Mouse (Mus musculus) thymus, postnatal 25 days (tissue): ENCODE measurements at regions not wholly inside any gene's neighbourhood (a gene's known extent, or its start where the extent isn't known, plus 50 kb on each side); places are given as distances from the start of the nearest gene placed in this dataset.

ENCODE experiments used
- DNase-seq: peaks from one replicate; pipeline ENCODE4 v3.0.0; 2022

DNA sequence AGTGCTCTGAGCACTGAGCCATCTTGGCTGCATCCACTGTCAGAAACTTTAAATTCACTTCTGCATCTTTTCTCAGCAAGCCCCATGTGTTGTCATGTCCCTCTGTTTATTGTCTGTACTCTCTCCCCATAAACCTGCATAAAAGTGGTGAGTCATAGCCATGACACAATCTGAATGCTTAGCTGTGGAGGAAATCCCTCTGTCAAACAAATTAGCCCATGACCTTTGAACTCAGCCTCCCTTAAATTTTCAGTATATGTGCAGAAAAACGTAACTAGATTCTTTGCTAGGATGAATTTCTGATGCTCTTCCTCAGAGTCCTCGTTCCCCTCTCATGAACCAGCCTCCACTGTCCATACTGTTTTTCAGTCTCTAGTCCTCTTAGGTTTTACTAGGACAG, 337.4 kb upstream of the Meis1 start:
- no peak for DNase-seq

DNA sequence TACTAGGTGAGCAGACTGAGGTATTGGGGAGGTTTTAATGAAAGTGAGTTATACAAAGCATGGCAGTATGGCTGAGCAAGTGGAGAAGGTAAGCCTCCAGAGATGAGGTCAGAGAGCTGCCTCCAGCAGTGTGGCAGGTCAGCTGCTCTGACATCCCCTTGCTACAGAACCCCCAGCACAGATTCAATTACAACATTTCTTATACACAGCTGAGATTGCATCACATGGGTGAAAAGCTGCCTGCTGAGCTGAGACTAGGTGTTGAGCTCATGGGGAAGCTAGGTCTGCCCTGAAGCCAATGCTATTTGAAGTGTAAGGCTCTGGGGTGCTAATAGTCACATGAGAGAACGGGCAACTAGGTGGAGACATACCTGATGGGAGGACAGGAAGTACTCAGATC, 350.4 kb upstream of the Meis1 start:
- no peak for DNase-seq

DNA sequence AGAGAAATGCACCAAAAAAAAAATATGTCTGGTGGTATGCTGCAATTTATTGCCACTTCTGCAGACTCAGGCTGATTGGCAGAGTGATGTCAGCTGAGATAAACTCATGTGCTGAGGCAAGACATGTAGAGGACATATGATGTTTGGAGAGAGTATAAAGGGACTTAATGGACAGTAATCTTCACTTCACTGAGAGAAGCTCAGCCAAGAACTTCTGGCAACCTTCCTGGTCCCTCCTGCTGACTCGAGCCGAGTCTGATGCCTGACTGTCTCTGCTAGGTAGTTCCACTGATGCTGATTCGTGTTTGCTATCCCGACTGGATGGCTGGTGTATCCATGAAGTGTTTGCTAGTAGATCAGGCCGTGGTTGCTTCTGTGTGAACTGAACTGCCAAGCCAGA, 354.7 kb upstream of the Meis1 start:
- no peak for DNase-seq

DNA sequence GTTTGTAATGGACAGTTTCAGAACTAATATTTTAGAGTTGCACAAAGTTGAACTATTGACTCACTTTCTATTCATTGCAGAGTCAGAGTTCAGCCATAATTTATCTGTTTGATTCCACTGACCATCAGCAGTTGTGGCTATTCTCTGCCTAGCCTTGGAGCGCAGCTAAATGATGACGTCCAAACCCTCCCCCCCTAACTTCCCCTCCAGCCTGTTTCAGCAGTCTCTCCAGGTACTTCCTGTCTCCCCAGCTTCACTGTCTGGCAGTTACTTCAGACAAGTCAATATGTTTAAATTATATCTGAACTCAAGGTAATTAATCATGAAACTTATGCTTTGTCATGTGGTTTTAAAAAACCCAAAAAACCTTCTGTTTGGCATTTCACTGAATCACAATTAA, 362.1 kb upstream of the Meis1 start:
- DNase-seq = no peak

DNA sequence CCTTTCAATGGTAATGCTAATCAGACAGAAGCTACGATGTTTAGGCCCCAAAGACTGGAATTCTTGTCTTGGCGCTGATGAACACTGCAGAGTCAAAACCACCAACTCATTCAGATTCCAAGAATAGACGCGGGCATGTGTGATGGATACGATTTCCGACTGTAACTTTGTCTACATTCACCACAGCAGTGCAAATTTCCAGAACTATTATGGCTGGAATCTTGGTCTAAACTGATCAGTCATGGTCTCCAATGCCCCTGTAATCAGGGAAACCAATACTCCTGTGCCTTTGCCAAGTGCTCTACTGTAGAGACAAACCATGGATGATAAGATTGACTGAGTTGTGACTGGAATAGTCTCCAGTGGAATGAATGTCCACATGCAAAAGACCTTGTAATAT, 370.4 kb upstream of the Meis1 start:
- no peak for DNase-seq

DNA sequence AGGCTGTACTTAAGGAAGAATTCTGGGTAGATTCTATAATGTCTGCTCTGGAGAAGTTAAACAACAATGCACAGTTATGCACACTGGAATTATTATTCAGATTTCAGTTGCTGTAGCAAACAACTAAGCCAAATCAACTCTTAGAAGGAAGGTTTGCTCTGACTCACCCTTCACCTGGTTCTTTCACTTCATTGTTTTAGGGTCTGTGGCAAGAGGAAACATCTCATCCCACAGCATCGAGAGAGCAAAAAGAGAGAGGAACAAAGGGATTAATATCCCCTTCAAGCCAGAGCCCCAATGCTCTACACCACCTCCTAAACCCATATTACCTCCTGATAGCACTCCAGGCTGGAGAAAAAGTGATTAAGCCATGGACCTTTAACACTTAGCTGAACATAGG, 373.4 kb upstream of the Meis1 start:
- no peak for DNase-seq

DNA sequence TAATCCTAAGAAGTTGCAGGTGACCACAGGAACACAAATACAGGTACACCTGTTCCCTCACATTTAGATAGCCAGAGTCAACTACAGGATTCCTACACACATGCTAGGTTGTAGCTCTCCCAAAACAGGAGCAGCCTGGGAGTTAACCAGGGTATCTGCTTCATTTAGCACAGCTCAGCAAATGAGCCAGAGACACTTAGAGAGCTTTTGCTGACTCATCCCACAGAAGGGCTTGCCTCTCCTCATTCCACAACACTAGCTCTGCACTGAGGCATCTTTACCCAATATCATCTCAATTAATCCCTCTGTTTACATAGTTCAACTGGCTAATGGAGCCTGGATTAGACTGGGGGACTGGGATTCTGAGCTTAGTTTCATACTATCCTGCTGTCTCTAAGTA, 375.6 kb upstream of the Meis1 start:
- no peak for DNase-seq

DNA sequence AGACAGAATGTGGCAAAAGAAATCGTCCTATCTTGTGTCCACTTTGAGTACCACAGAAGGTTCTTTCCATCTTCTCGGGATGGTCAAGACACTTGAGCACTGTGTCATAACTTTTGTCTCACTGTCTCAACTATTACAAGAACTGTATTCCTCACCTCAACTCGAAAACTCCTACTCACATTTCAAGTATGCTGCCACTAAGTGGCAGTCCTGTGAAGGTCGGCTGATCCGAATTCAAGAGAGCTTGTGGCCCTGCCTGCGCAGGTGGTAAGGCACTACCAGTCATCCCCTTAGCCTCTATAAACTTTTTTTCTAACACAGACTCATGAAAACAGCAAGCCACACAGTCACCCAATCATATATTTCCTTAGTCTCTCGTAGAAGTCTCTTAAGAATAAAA, 381.6 kb upstream of the Meis1 start:
- no peak for DNase-seq

DNA sequence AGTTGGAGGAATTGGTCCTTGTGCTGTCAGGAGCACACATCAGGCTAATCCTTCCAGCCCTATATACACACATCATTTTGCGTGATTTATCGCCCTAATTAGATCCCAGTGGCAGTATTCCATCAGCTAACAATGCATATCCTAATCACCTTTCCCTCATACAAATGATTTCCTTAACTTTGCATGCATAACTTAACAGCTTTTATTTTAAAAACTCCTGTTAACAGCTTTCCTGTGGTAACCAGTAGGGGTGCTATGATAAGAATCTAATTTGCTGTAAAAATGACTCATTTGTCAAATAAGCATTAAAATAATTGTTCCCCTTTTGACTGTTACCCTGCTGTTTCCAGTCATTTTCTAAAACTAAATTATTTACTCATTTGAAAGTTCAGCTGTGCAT, 401.4 kb upstream of the Meis1 start:
- DNase-seq = no peak

DNA sequence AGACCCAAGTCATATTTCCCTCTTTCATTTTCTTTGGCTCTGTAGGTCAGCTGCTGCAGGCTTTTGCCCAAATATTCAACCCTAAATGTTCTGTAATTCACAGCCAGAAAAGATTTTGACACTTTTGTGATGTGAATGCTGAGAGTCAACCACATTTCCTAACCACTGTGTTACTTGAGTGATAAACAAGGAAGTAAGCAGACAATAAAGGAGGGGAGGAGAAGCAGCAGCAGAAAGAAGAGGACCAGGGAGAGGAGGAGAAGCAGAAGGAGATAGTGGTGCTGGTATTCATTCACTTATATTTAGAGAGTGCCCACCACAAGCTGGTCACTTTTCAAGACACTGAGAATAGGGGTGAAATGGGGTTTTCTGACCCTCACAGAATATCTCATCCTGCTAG, 404.5 kb upstream of the Meis1 start:
- DNase-seq = no peak

DNA sequence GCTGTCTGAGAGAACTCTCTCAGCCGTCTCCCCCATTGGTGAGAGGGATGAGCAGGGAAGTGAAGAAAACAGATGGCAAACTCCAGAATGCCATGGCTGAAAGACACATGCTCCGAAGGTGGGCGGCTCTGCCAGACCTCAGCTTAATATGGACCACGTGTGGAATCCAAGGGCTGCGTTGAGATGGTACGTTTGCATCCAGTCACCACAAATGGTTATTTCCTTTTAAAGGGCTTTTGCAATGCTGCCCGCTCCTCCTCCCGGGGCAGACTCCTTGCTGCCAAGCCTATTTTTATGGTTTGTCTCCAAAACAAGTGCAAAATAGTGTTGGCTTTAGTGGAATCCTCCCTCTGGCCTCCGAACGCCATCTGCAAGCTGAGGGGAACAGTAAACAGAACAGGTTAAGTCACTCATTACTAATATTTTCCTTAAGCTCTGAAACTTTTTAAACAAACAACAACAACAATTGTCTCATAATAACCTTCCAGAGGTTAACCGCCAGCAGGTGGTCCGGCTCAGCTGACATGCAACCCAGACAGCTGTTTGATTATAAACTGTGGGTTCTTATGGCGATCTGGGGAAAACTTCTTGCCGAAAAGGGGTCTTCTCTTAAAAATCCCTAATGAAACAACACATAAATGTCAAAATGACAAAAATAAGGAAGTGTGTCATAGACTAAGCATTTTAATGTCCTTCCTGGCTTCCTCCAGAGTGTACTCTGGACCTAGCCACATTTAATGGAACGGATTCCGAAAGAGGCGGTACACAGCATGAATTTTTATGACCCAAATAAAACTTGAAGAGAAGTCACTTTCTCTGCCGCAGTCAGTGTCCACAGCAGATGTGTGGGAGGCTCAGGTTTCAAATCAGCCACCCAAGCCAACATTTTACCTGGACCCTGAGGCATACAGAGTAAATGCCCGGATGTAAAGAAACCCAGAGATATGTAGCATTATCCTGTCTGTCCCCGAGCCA, 405.3 kb upstream of the Meis1 start:
- no peak for DNase-seq

DNA sequence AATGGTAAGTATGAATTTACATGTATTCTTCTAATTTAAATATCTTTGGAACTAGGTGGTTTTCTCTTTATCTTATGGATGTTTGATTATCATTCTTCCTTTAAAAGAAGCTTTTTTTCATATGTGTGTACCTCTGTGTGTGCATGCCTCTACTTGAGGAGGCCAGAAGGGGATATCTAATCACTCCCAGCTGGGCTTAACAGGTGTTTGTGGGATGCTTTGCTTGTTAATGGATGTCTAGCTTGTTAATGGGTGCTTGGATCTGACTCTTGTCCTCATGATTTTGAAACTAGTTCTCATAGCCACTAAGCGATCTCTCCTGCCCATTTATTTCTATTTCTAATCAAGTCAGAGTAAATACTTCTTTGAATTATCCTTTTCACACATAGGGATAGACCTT, 408.8 kb upstream of the Meis1 start:
- DNase-seq = no peak

DNA sequence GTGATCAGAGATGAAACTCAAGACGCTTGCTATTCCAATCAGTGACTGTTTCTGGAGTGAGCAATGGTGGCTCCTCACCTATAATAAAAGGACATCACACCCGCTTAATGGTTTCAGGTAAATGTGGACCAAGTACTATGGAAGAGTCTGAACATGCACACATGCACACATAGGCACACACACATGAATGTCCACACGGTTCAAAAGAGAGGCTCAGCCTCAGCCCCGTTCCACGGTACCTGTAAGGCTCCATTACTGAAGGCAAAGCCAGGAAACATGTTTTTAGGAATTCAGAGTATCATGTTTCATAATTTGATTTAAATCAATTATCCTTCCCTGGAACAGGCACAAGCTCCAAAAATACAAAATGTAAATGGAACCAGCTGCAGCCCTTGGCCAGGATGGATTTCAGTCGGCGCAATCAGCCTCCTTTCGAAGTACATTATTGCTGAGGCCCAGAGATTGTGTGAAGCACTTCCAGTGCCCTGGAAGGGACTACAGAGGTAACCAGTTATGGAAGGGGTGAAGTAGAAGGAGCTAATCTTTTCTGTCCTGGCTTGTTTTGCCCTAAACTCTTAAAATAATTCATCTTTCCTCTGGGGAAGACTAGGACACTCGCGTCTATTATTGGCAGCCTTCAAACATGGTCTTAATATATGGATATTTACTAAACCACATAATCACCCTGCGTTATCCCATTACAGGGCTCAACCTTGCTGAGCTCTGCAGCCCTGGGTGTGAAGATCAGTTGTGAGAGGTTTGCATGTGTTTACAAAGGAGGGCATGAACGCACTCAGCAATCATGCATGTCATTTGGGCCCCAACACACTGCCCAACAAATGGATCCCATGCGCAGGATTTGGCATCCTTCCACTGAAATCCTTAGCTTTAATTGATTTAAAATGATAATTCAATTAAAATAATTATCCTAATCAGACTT, 415.2 kb upstream of the Meis1 start:
- DNase-seq = no peak

DNA sequence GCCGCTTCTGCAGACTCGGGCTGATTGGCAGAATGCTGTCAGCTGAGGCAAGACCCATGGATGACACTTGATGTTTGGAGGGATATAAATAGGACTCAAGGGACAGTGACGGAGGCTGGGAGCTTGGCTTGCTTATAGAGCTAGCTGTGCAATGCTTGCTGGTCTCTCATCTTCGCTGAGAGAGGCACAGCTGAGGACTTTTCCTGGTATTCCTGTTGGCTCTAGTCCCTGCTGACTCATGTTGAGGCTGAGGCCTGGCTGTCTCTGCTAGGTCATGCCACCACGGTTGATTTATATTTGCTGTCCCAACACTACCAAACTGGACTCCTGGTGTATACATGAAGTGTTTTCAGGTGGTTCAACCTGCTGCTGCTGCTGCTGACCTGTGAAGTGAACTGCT, 419.6 kb upstream of the Meis1 start:
- DNase-seq = no peak

DNA sequence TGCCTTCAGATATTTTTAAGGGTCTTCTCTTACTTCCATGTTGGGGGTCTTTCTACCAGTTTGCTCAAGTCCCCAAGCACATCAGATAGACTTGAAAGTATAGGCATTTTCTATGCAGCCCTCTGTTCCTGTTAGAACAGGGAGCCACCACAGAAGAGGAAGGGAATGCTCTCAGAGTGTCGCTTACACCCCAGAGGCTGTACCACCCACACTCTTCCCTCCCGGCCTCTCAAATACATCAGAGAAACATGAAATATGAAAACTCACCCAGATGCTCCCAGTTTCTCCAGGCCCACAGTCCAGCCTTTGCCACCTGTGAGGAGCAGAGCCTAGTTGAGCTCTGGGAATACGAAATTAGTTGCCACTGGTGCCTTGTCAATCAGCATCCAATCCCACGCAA, 423.2 kb upstream of the Meis1 start:
- DNase-seq = no peak

DNA sequence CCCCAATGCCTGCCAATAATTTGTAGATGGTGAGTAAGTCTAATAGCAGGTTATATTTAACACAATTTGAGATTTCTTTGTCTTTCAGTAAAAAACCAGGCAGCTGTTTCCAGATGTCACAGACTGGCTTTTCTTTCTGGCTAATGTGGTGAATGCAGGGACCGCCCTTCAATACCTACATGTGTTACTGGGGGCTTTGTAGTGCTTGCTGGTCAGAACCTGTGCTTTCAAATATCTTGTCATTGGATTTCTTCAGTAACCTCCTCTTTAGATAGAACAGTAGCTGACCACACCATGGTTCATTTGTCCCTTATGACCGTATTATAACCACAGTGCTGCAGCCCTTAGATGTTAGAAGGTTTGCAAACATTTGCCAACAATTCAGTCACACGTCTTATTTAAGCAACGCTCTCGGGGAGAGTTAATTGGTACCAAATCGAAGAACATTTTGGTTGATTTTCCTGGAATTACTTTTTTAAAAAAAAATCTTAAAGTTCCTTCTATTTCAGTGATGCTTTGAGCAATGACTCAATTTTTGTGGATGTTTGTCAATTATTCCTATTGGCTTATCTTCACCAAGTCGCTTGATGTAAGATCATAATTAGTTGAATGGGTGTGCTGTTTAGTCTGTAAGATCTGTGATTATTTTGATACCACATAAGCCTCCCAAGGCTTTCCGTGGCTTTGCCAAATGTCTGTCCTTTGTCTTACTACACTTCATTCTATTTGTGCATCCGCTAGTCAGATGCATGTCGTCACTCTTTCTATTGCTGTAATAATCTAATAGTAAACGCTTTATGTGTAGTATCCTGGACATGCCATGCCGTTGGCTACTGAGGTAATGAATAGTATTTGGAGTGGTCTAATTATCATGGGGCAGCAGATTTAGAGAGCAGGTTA, 436.9 kb upstream of the Meis1 start:
- DNase-seq = no peak

DNA sequence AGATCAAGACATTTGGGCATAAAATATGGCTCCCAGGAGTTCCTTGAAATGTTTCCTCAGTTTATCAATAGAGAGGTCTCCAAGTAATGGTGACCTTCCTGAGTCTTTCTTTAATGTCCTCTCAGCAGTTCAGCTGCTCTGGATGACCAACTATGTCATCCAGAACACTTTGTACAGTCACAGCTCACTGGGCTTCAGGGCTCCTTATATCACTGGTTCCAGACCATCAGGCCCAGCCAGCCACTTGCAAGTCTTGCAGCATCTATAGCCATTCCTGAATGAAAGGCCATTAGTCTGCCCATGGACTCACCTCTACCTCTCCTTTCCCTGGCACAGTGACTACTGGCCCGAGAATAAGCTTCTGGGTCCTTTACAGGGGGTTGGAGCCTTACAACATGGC, 437.8 kb upstream of the Meis1 start:
- no peak for DNase-seq

DNA sequence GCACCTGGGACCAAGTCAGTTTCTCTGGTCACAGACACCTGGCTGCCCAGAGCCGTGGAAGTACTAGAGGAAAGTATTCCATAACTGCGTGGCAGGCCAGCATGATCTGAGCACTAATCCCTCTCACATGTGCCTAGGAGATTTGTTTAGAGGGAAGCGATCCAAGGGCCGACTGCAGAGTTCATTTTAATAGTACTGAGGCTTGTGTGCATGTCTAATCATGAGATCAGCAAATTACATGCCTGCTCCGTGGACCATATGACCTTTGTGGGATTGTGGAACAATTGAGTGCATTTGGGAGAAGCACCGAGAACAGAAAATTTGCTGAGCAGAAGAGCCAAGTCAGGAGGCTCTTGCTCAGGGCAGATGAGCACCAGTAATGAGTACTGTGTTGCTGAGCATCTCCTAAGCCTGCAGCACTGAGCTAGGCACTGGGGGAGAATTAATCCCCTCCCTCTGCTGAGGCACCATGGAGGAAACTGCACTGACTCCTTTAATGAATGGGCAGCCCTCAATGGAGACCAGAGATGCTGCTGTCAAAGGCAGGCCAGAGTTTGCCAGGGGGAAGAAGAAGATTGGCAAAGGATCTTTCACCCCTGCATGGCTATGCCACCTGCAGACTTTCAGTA, 445.1 kb upstream of the Meis1 start:
- DNase-seq = no peak

DNA sequence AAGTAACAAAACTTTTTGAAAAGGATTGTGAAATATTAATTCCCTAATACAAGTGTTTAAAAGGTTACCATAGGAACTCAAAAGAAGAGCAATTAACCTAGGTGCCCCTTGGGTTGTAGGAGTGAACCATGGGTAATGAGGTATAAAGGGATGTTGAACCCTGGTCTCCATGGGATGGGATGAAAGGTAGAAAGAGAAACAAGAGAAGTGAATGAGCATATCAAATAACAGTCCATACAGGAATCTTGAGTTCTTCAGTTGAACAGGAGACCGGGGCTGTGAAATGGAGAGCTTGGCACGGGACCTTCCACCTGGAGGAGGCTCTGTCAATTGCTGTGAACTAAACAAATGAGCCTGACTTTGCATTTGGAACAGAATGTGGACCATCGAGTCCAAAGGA, 449.6 kb upstream of the Meis1 start:
- DNase-seq = no peak

DNA sequence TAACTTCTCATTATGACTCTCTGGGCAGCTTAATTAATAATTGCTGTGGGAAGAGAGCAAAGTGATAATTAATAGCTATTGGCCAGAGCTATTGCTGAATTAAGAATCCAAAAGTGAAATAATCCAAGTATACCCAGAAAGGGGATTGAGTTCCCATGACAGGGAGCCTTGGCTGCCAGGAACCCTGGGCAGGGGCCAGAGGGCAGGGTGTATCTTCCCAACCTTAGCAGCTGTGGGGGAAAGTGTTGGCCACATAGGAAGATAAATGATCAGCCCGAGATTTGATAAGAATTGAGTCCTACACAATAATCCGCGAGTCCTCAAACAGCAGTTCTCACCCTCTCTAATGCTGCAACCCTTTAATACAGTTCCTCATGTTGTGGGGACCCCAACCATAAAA, 450.0 kb upstream of the Meis1 start:
- no peak for DNase-seq

DNA sequence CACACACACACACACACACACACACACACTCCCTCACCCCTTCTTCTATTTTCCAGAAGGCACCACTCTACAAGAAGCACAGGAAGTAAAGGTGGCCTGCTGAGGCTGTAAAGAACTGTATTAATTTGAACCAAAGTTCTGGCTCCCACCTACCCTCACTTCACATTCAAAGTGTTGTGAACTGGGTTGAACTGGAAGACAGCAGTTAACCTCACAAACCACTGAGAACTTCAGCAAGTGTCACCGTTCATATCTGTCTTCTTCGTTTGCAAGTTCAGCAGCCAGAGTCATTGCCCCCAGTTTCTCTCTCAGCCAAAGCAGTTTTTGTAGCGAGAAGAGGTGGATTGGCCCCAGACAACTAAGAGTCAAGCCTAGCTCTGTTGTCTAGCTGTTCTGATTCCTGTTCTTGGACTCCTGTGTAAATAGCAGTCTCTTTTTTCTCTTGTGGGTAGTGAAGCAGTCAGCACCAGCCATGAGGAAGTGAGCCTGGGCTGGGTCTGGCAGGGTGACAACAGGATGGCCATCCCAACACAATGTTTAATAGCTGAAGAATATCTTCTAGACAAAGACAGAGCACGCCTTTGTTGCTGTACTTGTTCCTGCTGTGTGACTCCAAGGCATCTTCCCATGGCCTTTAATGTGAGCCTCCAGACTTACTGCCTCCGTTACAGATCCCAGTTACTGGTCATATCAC, 452.0 kb upstream of the Meis1 start:
- DNase-seq = no peak
